Mouse (Mus musculus) erythroblast, embryonic 14.5 days (primary cell): ENCODE results near the gene Hoxc10.

Experiments
- GATA1 ChIP-seq: IDR thresholded peaks from 2 replicates; pipeline ENCODE4 v1.6.1; 2012; ENCODE audit warnings: low read length, inconsistent platforms, mixed read lengths
- TAL1 ChIP-seq: IDR thresholded peaks from 3 replicates; pipeline ENCODE4 v1.6.1; 2012; ENCODE audit warnings: low read length, inconsistent platforms, mixed read lengths

DNA sequence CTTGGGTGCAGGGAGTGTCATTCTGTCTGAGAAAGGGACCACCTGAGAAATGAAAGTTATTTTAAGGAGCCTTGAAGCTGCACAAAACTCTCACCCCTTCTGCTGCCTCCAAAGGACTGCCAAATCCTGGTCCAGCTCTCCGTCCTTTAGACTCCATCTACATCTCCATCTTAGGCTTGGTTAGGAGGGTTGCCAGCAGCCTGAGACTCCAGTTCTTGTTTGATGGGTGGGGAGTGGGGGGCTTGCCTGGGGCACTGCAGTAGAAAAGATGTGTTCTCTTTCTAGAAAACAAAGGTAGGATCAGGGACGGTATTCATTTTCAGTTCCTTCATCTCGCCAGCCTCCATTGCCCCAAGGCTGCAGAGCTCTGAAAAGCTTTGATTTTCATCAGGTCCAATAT, 30.8 kb downstream of the Hoxc10 start:
- no peak for TF ChIP-seq GATA1
- no peak for TF ChIP-seq TAL1
